9 mouse cellular contexts compared by ENCODE assay signal in the genomic region with DNA sequence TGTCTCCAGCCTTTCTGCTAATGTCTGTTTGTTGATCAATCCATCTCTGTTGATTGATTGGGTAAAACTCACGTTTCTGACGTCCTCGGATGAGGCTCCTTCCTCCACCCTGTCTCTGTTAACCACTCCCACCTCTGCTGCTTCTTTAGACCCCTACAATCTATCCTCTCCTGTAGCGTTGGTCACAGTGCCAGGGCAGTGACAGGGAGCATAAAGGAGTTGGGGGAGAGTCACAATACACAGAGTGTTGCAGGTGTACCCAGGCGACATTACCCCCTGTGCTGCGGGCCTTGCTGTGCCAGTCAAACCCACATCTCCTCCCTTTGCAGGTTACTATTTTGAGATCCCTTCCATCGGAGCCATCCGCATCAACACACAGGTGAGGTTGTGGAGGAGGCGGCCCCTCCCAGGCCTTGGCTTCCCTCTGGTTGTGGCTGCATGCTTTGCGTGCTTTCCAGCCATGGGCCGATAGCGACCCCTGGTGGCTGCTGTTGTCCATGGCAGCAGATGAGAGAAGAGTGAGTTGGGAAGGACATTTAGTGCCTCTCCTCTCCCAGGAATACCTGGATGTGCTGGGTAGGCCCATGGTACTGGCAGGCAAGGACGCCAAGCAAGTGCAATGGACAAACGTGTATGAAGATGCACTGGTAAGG. TPM values are rescaled to one million over a fixed set of nuclear protein-coding genes. Genes with fewer than 3 reads are reported as not detected.
A peak's percentile ranks its signal among the peaks of the same experiment; 100 is the strongest.
DNase-seq lines count a peak whose midpoint lies in the region; ATAC-seq and TF ChIP-seq lines count a peak whose summit lies in the region.
"Had no signal": no experiment of that assay in that cellular context is flagged by ENCODE, and none has a peak within 500 bp of the region (broad histone marks: within the 10 kb centered on the region; RNA-seq: fewer than 3 reads in every experiment).

No protein-coding gene starts in this region.

- H3K79me2 ChIP-seq in C2C12 (ENCODE audit: control insufficient read depth, insufficient read depth) = no peaks in the 10 kb centered on the region

- peak; percentile 85 to 89 for DNase-seq in adrenal gland, postnatal 36 days
- peak; percentile 84 for DNase-seq in embryonic facial prominence, embryonic 11.5 days (ENCODE audit: low spot score)
- DNase-seq in heart, adult 9 months (ENCODE audit: low spot score in 2 of 2) = peak; percentile 32 to 61
- peak; percentile 93 for DNase-seq in kidney, postnatal 4 days

- no peak for TF ChIP-seq POLR2A in testis, adult 2 months (IDR thresholded peaks at IDR 0.05; ENCODE audit: control insufficient read depth, low read depth, low read length)

- no peak overlapping the region for H3K4me3 ChIP-seq in C2C12 (ENCODE audit: insufficient read depth, poor library complexity, severe bottlenecking)
- H3K4me3 ChIP-seq in embryonic facial prominence, embryonic 11.5 days (ENCODE audit: low read depth, low read length) = no peak overlapping the region
- H3K4me3 ChIP-seq in liver, embryonic 16.5 days (ENCODE audit: low read depth, low read length) = no peak overlapping the region
- no peak overlapping the region for H3K4me3 ChIP-seq in neural tube, embryonic 15.5 days (replicated peaks)
- H3K4me3 ChIP-seq in testis, adult 2 months (ENCODE audit: control insufficient read depth, low read depth, low read length) = no peak overlapping the region
- H3K4me3 ChIP-seq: embryonic facial prominence, embryonic 13.5 days had no signal

- H3K36me3 ChIP-seq in C2C12 (ENCODE audit: control insufficient read depth, insufficient read depth) = no peaks in the 10 kb centered on the region
- no peaks in the 10 kb centered on the region for H3K36me3 ChIP-seq in embryonic facial prominence, embryonic 11.5 days (replicated peaks; ENCODE audit: control insufficient read depth, insufficient read depth, low read depth, low read length)
- H3K36me3 ChIP-seq in liver, embryonic 16.5 days (ENCODE audit: control insufficient read depth, insufficient read depth) = no peaks in the 10 kb centered on the region
- H3K36me3 ChIP-seq in neural tube, embryonic 15.5 days = peaks cover 3% of the 10 kb centered on the region
- H3K36me3 ChIP-seq in testis, adult 2 months (ENCODE audit: control insufficient read depth, insufficient read depth, low read length) = no peaks in the 10 kb centered on the region
- H3K36me3 ChIP-seq: embryonic facial prominence, embryonic 13.5 days had no signal

- H3K9me3 ChIP-seq in embryonic facial prominence, embryonic 11.5 days (replicated peaks; ENCODE audit: control insufficient read depth, low read length) = no peaks in the 10 kb centered on the region
- H3K9me3 ChIP-seq in liver, embryonic 16.5 days (replicated peaks; ENCODE audit: control insufficient read depth, low read length) = no peaks in the 10 kb centered on the region
- H3K9me3 ChIP-seq in neural tube, embryonic 15.5 days (replicated peaks) = no peaks in the 10 kb centered on the region
- H3K9me3 ChIP-seq: embryonic facial prominence, embryonic 13.5 days had no signal

- H3ac ChIP-seq in C2C12 (ENCODE audit: control insufficient read depth, insufficient read length, low read depth) = no peak overlapping the region

- no peak; the same call in 1 of the 2 replicates for ATAC-seq in embryonic facial prominence, embryonic 11.5 days (replicated peaks; ENCODE audit: insufficient number of reproducible peaks, low FRiP score, low TSS enrichment, low read depth)
- ATAC-seq in liver, embryonic 16.5 days (ENCODE audit: low read depth) = peak; percentile 24; the same call in 1 of the 2 replicates
- ATAC-seq in neural tube, embryonic 15.5 days (ENCODE audit: low FRiP score) = peak; percentile 60; the same call in 1 of the 2 replicates

- peaks cover 74% of the 10 kb centered on the region for H3K27me3 ChIP-seq in C2C12 (ENCODE audit: control insufficient read depth, insufficient read depth, insufficient read length)
- H3K27me3 ChIP-seq in embryonic facial prominence, embryonic 11.5 days (ENCODE audit: control insufficient read depth, insufficient read depth, low read length) = no peaks in the 10 kb centered on the region
- no peaks in the 10 kb centered on the region for H3K27me3 ChIP-seq in liver, embryonic 16.5 days (ENCODE audit: control insufficient read depth, insufficient read depth, low read depth, low read length)
- H3K27me3 ChIP-seq in neural tube, embryonic 15.5 days (replicated peaks) = no peaks in the 10 kb centered on the region
- H3K27me3 ChIP-seq in testis, adult 2 months (ENCODE audit: control insufficient read depth, insufficient read depth, low read length) = no peaks in the 10 kb centered on the region

- H3K9ac ChIP-seq in embryonic facial prominence, embryonic 11.5 days (replicated peaks; ENCODE audit: low read length) = no peak overlapping the region
- no peak overlapping the region for H3K9ac ChIP-seq in liver, embryonic 16.5 days (ENCODE audit: low read depth, low read length)
- H3K9ac ChIP-seq in neural tube, embryonic 15.5 days (replicated peaks) = no peak overlapping the region
- H3K9ac ChIP-seq: embryonic facial prominence, embryonic 13.5 days had no signal

- H3K4me2 ChIP-seq in embryonic facial prominence, embryonic 11.5 days (ENCODE audit: low read depth, low read length) = no peak overlapping the region
- H3K4me2 ChIP-seq in liver, embryonic 16.5 days (ENCODE audit: low read depth, low read length) = no peak overlapping the region
- H3K4me2 ChIP-seq in neural tube, embryonic 15.5 days = no peak overlapping the region
- H3K4me2 ChIP-seq: embryonic facial prominence, embryonic 13.5 days had no signal

- H3K4me1 ChIP-seq in embryonic facial prominence, embryonic 11.5 days (ENCODE audit: control insufficient read depth, insufficient read depth, low read length) = no peaks in the 10 kb centered on the region
- H3K4me1 ChIP-seq in liver, embryonic 16.5 days (ENCODE audit: control insufficient read depth, low read depth, low read length) = no peaks in the 10 kb centered on the region
- peaks cover 39% of the 10 kb centered on the region for H3K4me1 ChIP-seq in neural tube, embryonic 15.5 days
- H3K4me1 ChIP-seq in testis, adult 2 months (ENCODE audit: control insufficient read depth, insufficient read depth, low read length) = no peaks in the 10 kb centered on the region

- 20% methylated on average over 14 of the region's 14 CpGs for WGBS in embryonic facial prominence, embryonic 11.5 days
- WGBS in liver, embryonic 16.5 days (ENCODE audit: insufficient replicate concordance) = 21% methylated on average over 14 of the region's 14 CpGs
- WGBS in neural tube, embryonic 15.5 days = 20% methylated on average over 14 of the region's 14 CpGs

- no peak overlapping the region for H3K27ac ChIP-seq in embryonic facial prominence, embryonic 11.5 days (replicated peaks; ENCODE audit: low read depth, low read length)
- no peak overlapping the region for H3K27ac ChIP-seq in liver, embryonic 16.5 days (ENCODE audit: low read length)
- peak overlapping the region; percentile 19 for H3K27ac ChIP-seq in neural tube, embryonic 15.5 days (replicated peaks)
- no peak overlapping the region for H3K27ac ChIP-seq in testis, adult 2 months (ENCODE audit: control insufficient read depth, insufficient read depth, low read depth, low read length)
- H3K27ac ChIP-seq: embryonic facial prominence, embryonic 13.5 days had no signal

- peak; percentile 78 for TF ChIP-seq CTCF in C2C12 (IDR thresholded peaks at IDR 0.05; ENCODE audit: control insufficient read depth, insufficient read depth, insufficient read length)
- TF ChIP-seq CTCF in testis, adult 2 months (IDR thresholded peaks at IDR 0.05; ENCODE audit: control insufficient read depth, insufficient read depth, insufficient replicate concordance, low read depth, low read length) = peak; percentile 97

- no peaks in the 10 kb centered on the region for H3K79me3 ChIP-seq in C2C12 (ENCODE audit: low read depth)

RNA-seq across cellular contexts. Expression of gene Tmem115, which starts 19.3 kb away (rescaled TPM):
- 33.4 TPM for polyA plus RNA-seq in C2C12 (2012; fragmentation: generic; extraction: Trizol)
- total RNA-seq in adrenal gland, postnatal 36 days (2021) = 10 to 100 TPM; 43.7 to 49.9 TPM
- 43.3 and 49.7 TPM in 2 replicates for polyA plus RNA-seq in embryonic facial prominence, embryonic 11.5 days (2014; fragmentation: Nextera tagmentation; extraction: Ambion mirVana)
- polyA plus RNA-seq in liver, embryonic 16.5 days (2015; fragmentation: Nextera tagmentation; extraction: Ambion mirVana) = 14.3 and 14.7 TPM in 2 replicates
- polyA plus RNA-seq in neural tube, embryonic 15.5 days (2015; fragmentation: Nextera tagmentation; extraction: Ambion mirVana) = 45.7 and 46.1 TPM in 2 replicates
- 38.3 and 46.9 TPM in 2 replicates for polyA plus RNA-seq in testis, adult 2 months (2012; rRNA removed)

RNA-seq across cellular contexts. Expression of gene Cyb561d2, which starts 27.6 kb away (rescaled TPM):
- polyA plus RNA-seq in C2C12 (2012; fragmentation: generic; extraction: Trizol) = 23.7 TPM
- total RNA-seq in adrenal gland, postnatal 36 days (2021) = 10 to 100 TPM; 16.7 to 27.4 TPM
- 14.3 and 18.9 TPM in 2 replicates for polyA plus RNA-seq in embryonic facial prominence, embryonic 11.5 days (2014; fragmentation: Nextera tagmentation; extraction: Ambion mirVana)
- polyA plus RNA-seq in liver, embryonic 16.5 days (2015; fragmentation: Nextera tagmentation; extraction: Ambion mirVana) = 10.6 and 11.2 TPM in 2 replicates
- 46.9 and 53.9 TPM in 2 replicates for polyA plus RNA-seq in neural tube, embryonic 15.5 days (2015; fragmentation: Nextera tagmentation; extraction: Ambion mirVana)
- 28.3 and 29.4 TPM in 2 replicates for polyA plus RNA-seq in testis, adult 2 months (2012; rRNA removed)

RNA-seq across cellular contexts. Expression of gene Nprl2, which starts 27.6 kb away (rescaled TPM):
- 12.8 TPM for polyA plus RNA-seq in C2C12 (2012; fragmentation: generic; extraction: Trizol)
- total RNA-seq in adrenal gland, postnatal 36 days (2021) = 10 to 100 TPM; 27.9 to 29.2 TPM
- polyA plus RNA-seq in embryonic facial prominence, embryonic 11.5 days (2014; fragmentation: Nextera tagmentation; extraction: Ambion mirVana) = 39.2 and 41.9 TPM in 2 replicates
- 12.1 and 12.5 TPM in 2 replicates for polyA plus RNA-seq in liver, embryonic 16.5 days (2015; fragmentation: Nextera tagmentation; extraction: Ambion mirVana)
- 67.5 and 77.9 TPM in 2 replicates for polyA plus RNA-seq in neural tube, embryonic 15.5 days (2015; fragmentation: Nextera tagmentation; extraction: Ambion mirVana)
- 34.7 and 40.3 TPM in 2 replicates for polyA plus RNA-seq in testis, adult 2 months (2012; rRNA removed)

RNA-seq across cellular contexts. Expression of gene Zmynd10, which starts 32.7 kb away (rescaled TPM):
- polyA plus RNA-seq in C2C12 (2012; fragmentation: generic; extraction: Trizol) = 0.43 TPM
- under 1 TPM; 0.20 to 0.66 TPM for total RNA-seq in adrenal gland, postnatal 36 days (2021)
- 0.93 and 1.1 TPM in 2 replicates for polyA plus RNA-seq in embryonic facial prominence, embryonic 11.5 days (2014; fragmentation: Nextera tagmentation; extraction: Ambion mirVana)
- polyA plus RNA-seq in liver, embryonic 16.5 days (2015; fragmentation: Nextera tagmentation; extraction: Ambion mirVana) = 1.7 and 2.4 TPM in 2 replicates
- 1.6 and 2.6 TPM in 2 replicates for polyA plus RNA-seq in neural tube, embryonic 15.5 days (2015; fragmentation: Nextera tagmentation; extraction: Ambion mirVana)
- 245 and 272 TPM in 2 replicates for polyA plus RNA-seq in testis, adult 2 months (2012; rRNA removed)

RNA-seq across cellular contexts. Expression of gene Rassf1, which starts 36.9 kb away (rescaled TPM):
- 89.7 TPM for polyA plus RNA-seq in C2C12 (2012; fragmentation: generic; extraction: Trizol)
- total RNA-seq in adrenal gland, postnatal 36 days (2021) = 10 to 100 TPM; 20.4 to 21.6 TPM
- polyA plus RNA-seq in embryonic facial prominence, embryonic 11.5 days (2014; fragmentation: Nextera tagmentation; extraction: Ambion mirVana) = 42.4 and 43.3 TPM in 2 replicates
- polyA plus RNA-seq in liver, embryonic 16.5 days (2015; fragmentation: Nextera tagmentation; extraction: Ambion mirVana) = 15.9 and 16.5 TPM in 2 replicates
- 41.2 and 46.1 TPM in 2 replicates for polyA plus RNA-seq in neural tube, embryonic 15.5 days (2015; fragmentation: Nextera tagmentation; extraction: Ambion mirVana)
- 62.8 and 63.4 TPM in 2 replicates for polyA plus RNA-seq in testis, adult 2 months (2012; rRNA removed)
